Mouse (Mus musculus) bone marrow macrophage, adult 2 months (primary cell): ENCODE measurements at regions not wholly inside any gene's neighbourhood (a gene's known extent, or its start where the extent isn't known, plus 50 kb on each side); places are given as distances from the start of the nearest gene placed in this dataset.

Experiments used
- CTCF ChIP-seq: IDR thresholded peaks from 2 replicates; pipeline ENCODE4 v1.5.1; 2012; ENCODE audit warnings: low read depth, mild to moderate bottlenecking, low read length, moderate library complexity
- POLR2A ChIP-seq: IDR thresholded peaks from 2 replicates; pipeline ENCODE4 v1.6.1; 2012; ENCODE audit warnings: mild to moderate bottlenecking, low read depth, low read length, borderline replicate concordance

DNA sequence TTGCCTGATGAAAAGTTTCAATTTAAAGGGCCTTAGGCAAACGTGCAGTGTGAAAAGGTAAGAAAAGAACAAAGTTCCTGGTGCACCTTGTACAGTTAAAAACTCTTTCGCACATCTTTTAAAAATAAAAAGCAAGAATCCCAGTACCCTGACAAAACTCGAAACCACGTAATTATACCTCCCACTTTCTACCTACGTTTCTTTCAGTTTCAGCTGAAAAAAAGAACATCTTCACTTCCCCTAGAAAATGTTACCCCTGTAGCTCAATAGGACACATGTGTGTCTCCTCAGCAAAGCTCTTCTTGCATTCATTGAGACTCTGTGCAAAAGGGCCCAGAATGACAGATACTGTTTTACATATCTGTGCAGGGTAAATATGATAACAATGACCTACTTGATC is 113.2 kb downstream of the Spry2 start:
- TF ChIP-seq POLR2A (no peak), CTCF (no peak)
